Mouse (Mus musculus): ENCODE data around the gene Fam81b. TPM values are rescaled to one million over a fixed set of nuclear protein-coding genes. Genes with fewer than 3 reads are reported as not detected.
A peak's percentile ranks its signal among the peaks of the same experiment; 100 is the strongest.
"Not testable (repeated sequence)": the region's sequence is repeated elsewhere in the genome, so short reads cannot be mapped to it uniquely, and the experiment has no call there.

Gene Fam81b
- polyA plus RNA-seq (2014; fragmentation: Nextera tagmentation; extraction: Ambion mirVana) = 0.17 and 1.6 TPM in 2 replicates

GRCm38 (mm10) chr13:76304637-76305122, at the start of gene Fam81b:
Gene Fam81b, minus strand, starts transcription at chr13:76305072.
- ATAC-seq (ENCODE audit: low read depth) (no peak), DNase-seq (ENCODE audit: low spot score) (peak; percentile 16)
- Histone ChIP-seq H3K9ac (ENCODE audit: low read depth, low read length) (no peak within 1 kb of the TSS), H3K27me3 (replicated peaks; ENCODE audit: control insufficient read depth, insufficient read depth, low read length) (no peaks in the 10 kb centered on the region), H3K9me3 (ENCODE audit: control insufficient read depth, low read length) (no peaks in the 10 kb centered on the region), H3K4me1 (ENCODE audit: control insufficient read depth, insufficient read depth, low read length) (no peaks in the 10 kb centered on the region), H3K36me3 (ENCODE audit: control insufficient read depth, insufficient read depth, low read length) (no peaks in the 10 kb centered on the region), H3K4me2 (ENCODE audit: low read depth, low read length) (no peak within 1 kb of the TSS), H3K27ac (replicated peaks; ENCODE audit: low read depth, low read length) (no peak within 1 kb of the TSS), H3K4me3 (ENCODE audit: low read depth, low read length) (no peak within 1 kb of the TSS)
- WGBS = 35% methylated on average over 7 of the region's 7 CpGs

GRCm38 (mm10) chr13:76345941-76346340, 41.1 kb upstream of the Fam81b start:
- H3K4me3 ChIP-seq (ENCODE audit: low read depth, low read length); H3K4me2 ChIP-seq (ENCODE audit: low read depth, low read length); H3K9ac ChIP-seq (ENCODE audit: low read depth, low read length); H3K27me3 ChIP-seq (replicated peaks; ENCODE audit: control insufficient read depth, insufficient read depth, low read length); H3K36me3 ChIP-seq (ENCODE audit: control insufficient read depth, insufficient read depth, low read length); ATAC-seq (ENCODE audit: low read depth); H3K9me3 ChIP-seq (ENCODE audit: control insufficient read depth, low read length); H3K27ac ChIP-seq (replicated peaks; ENCODE audit: low read depth, low read length); H3K4me1 ChIP-seq (ENCODE audit: control insufficient read depth, insufficient read depth, low read length); DNase-seq (ENCODE audit: low spot score): not testable (repeated sequence)
- 85% methylated on average over 7 of the region's 21 CpGs for WGBS

DNA sequence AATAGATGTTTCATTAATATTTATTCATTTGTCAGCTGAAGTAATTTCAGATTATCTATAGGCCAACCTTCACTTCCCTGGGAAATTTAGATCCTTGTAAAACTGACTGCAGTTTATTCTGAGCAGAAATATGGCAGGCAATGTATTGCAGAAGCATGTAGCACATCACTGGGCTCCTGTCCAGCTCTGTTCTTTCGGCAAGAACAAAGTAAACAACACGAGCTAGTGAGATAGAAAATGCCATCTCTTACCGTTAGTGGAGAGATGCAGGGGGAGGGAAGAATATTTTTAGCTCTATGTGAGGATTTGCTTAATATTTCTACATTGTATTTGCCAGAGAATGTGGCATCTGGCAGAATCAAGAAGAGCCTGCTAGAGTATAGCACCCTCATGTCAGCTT, 13.8 kb upstream of the Fam81b start:
- Histone ChIP-seq H3K4me2 (ENCODE audit: low read depth, low read length) (no peak overlapping the region), H3K27ac (replicated peaks; ENCODE audit: low read depth, low read length) (no peak overlapping the region), H3K9ac (ENCODE audit: low read depth, low read length) (no peak overlapping the region), H3K36me3 (ENCODE audit: control insufficient read depth, insufficient read depth, low read length) (no peaks in the 10 kb centered on the region), H3K4me3 (ENCODE audit: low read depth, low read length) (no peak overlapping the region), H3K4me1 (ENCODE audit: control insufficient read depth, insufficient read depth, low read length) (no peaks in the 10 kb centered on the region), H3K27me3 (replicated peaks; ENCODE audit: control insufficient read depth, insufficient read depth, low read length) (no peaks in the 10 kb centered on the region), H3K9me3 (ENCODE audit: control insufficient read depth, low read length) (no peaks in the 10 kb centered on the region)
- ATAC-seq (ENCODE audit: low read depth) (no peak), DNase-seq (ENCODE audit: low spot score) (no peak)
- 60% methylated on average over 3 of the region's 3 CpGs for WGBS

DNA sequence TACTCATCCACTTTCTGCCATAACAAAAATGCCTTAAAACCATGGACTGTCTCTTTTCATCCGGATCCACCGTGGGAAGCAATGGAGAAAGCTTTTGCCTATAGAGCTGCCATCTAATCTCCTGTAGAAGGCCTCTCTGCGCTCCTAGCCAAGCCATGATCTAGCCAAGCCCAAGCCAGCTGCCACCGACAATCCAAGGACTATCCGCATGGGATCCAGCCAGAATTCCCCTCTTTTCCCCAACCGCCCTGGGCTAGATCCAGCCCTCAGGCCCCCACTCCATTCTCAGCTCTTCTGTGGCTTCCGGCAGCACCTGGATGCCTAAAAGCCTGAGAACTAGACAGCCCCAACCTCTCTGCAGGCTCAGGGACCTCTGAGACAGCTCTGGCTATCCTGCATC, 6.7 kb upstream of the Fam81b start:
- DNase-seq (ENCODE audit: low spot score) = no peak
- H3K4me3 ChIP-seq (ENCODE audit: low read depth, low read length) = no peak overlapping the region
- H3K36me3 ChIP-seq (ENCODE audit: control insufficient read depth, insufficient read depth, low read length) = no peaks in the 10 kb centered on the region
- no peaks in the 10 kb centered on the region for H3K9me3 ChIP-seq (ENCODE audit: control insufficient read depth, low read length)
- ATAC-seq (ENCODE audit: low read depth) = no peak
- H3K4me2 ChIP-seq (ENCODE audit: low read depth, low read length) = no peak overlapping the region
- H3K27ac ChIP-seq (replicated peaks; ENCODE audit: low read depth, low read length) = no peak overlapping the region
- H3K4me1 ChIP-seq (ENCODE audit: control insufficient read depth, insufficient read depth, low read length) = no peaks in the 10 kb centered on the region
- no peaks in the 10 kb centered on the region for H3K27me3 ChIP-seq (replicated peaks; ENCODE audit: control insufficient read depth, insufficient read depth, low read length)
- no peak overlapping the region for H3K9ac ChIP-seq (ENCODE audit: low read depth, low read length)
- 87% methylated on average over 7 of the region's 7 CpGs for WGBS

DNA sequence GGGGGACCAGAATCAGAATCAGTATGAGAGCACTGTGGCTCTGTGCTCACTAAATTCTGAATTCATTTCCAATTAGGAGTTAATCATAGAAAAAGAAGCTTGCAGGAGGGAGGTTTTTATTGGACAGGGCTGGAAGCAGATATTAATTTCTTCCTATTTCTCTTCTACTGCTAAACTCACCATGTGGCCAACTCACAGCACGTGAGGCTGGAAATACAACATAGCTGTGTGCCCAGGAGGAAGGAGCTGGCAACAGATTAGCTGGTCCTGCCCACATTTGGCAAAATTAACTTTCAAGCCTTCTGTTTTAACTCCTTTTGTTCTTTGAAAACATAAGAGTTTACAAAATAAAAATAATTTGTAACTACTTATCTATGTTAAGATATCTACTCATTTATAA, 3.9 kb upstream of the Fam81b start:
- Histone ChIP-seq H3K4me3 (ENCODE audit: low read depth, low read length) (no peak overlapping the region), H3K36me3 (ENCODE audit: control insufficient read depth, insufficient read depth, low read length) (no peaks in the 10 kb centered on the region), H3K27me3 (replicated peaks; ENCODE audit: control insufficient read depth, insufficient read depth, low read length) (no peaks in the 10 kb centered on the region), H3K9ac (ENCODE audit: low read depth, low read length) (no peak overlapping the region), H3K4me1 (ENCODE audit: control insufficient read depth, insufficient read depth, low read length) (no peaks in the 10 kb centered on the region), H3K9me3 (ENCODE audit: control insufficient read depth, low read length) (no peaks in the 10 kb centered on the region), H3K4me2 (ENCODE audit: low read depth, low read length) (no peak overlapping the region), H3K27ac (replicated peaks; ENCODE audit: low read depth, low read length) (no peak overlapping the region)
- ATAC-seq (ENCODE audit: low read depth) = no peak
- WGBS = 28% methylated on average over 1 of the region's 1 CpGs
- no peak for DNase-seq (ENCODE audit: low spot score)

DNA sequence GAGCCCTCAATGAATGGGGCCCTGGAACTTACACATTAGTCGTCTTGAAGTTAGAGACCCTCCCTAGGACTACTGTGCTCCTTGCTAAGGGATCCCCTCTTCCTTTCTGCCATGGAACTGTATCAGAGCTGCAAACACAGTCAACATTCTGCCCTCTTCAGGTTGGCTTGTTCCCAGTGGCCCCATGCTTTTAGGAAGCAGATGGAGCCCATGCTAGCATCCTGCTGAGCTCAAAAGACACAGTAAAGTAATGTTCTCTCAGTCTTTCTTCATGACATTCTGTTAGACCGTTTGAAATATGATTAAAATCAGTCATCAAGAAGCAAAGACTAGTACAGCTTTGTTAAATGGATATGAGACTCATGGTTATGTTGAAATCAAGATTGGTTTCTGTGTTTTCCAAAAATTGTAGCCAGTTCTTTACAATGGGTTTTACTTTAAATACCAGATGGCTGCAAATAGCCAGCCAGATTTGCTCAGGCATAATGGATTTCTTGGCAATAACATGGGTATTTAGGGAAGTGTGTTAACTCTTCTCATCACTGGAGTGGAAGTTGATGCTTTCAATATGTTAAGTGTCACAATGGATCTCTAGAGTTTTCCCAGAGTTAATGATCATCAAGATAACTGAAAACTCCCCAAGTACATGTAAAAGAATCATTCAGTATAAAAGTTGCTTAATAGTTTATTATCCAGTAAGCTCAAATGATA, 938 bp upstream of the Fam81b start:
- Histone ChIP-seq H3K4me3 (ENCODE audit: low read depth, low read length) (no peak overlapping the region), H3K27me3 (replicated peaks; ENCODE audit: control insufficient read depth, insufficient read depth, low read length) (no peaks in the 10 kb centered on the region), H3K4me2 (ENCODE audit: low read depth, low read length) (no peak overlapping the region), H3K4me1 (ENCODE audit: control insufficient read depth, insufficient read depth, low read length) (no peaks in the 10 kb centered on the region), H3K9ac (ENCODE audit: low read depth, low read length) (no peak overlapping the region), H3K9me3 (ENCODE audit: control insufficient read depth, low read length) (no peaks in the 10 kb centered on the region), H3K27ac (replicated peaks; ENCODE audit: low read depth, low read length) (no peak overlapping the region), H3K36me3 (ENCODE audit: control insufficient read depth, insufficient read depth, low read length) (no peaks in the 10 kb centered on the region)
- ATAC-seq (ENCODE audit: low read depth) = no peak
- WGBS = 52% methylated on average over 2 of the region's 2 CpGs
- DNase-seq (ENCODE audit: low spot score) = no peak

- Histone ChIP-seq H3K4me3 (ENCODE audit: low read depth, low read length) (no peak overlapping the region), H3K4me1 (ENCODE audit: control insufficient read depth, insufficient read depth, low read length) (no peaks in the 10 kb centered on the region), H3K27ac (replicated peaks; ENCODE audit: low read depth, low read length) (no peak overlapping the region), H3K9me3 (ENCODE audit: control insufficient read depth, low read length) (no peaks in the 10 kb centered on the region), H3K4me2 (ENCODE audit: low read depth, low read length) (no peak overlapping the region), H3K27me3 (replicated peaks; ENCODE audit: control insufficient read depth, insufficient read depth, low read length) (no peaks in the 10 kb centered on the region), H3K9ac (ENCODE audit: low read depth, low read length) (no peak overlapping the region), H3K36me3 (ENCODE audit: control insufficient read depth, insufficient read depth, low read length) (no peaks in the 10 kb centered on the region)
- ATAC-seq (ENCODE audit: low read depth) (no peak), DNase-seq (ENCODE audit: low spot score) (no peak)
- WGBS = 84% methylated on average over 3 of the region's 3 CpGs
Observed at GRCm38 (mm10) chr13:76305241-76305640, 369 bp upstream of the Fam81b start.

- H3K4me1 ChIP-seq (ENCODE audit: control insufficient read depth, insufficient read depth, low read length) = no peaks in the 10 kb centered on the region
- no peaks in the 10 kb centered on the region for H3K27me3 ChIP-seq (replicated peaks; ENCODE audit: control insufficient read depth, insufficient read depth, low read length)
- H3K27ac ChIP-seq (replicated peaks; ENCODE audit: low read depth, low read length) = no peak overlapping the region
- DNase-seq (ENCODE audit: low spot score) (no peak), ATAC-seq (ENCODE audit: low read depth) (no peak)
- WGBS = 75% methylated on average over 1 of the region's 1 CpGs
- no peaks in the 10 kb centered on the region for H3K9me3 ChIP-seq (ENCODE audit: control insufficient read depth, low read length)
- H3K9ac ChIP-seq (ENCODE audit: low read depth, low read length) = no peak overlapping the region
- H3K4me2 ChIP-seq (ENCODE audit: low read depth, low read length) = no peak overlapping the region
- no peak overlapping the region for H3K4me3 ChIP-seq (ENCODE audit: low read depth, low read length)
- H3K36me3 ChIP-seq (ENCODE audit: control insufficient read depth, insufficient read depth, low read length) = no peaks in the 10 kb centered on the region
Observed at GRCm38 (mm10) chr13:76304201-76304600, 671 bp downstream of the Fam81b start.

DNA sequence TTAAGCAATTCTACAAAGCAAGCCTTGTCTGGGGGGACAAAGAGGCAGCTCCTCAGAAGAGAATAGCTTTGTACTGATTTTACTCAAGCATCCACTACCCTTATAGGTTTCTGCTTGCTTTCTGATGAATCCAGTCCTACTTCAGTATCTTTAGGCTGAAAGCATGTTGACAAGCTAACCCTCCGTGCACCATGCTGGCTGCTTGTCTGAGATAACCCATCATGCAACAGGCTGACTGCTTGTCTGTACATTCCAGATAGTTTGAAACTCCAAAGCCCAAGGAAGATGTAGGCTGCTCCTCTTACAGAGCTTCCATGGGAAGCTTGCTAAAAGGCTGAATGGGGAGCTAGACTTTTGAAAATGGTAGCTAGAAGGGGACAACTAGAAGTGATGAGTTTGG, 1.7 kb downstream of the Fam81b start:
- H3K4me1 ChIP-seq (ENCODE audit: control insufficient read depth, insufficient read depth, low read length) = no peaks in the 10 kb centered on the region
- no peak for DNase-seq (ENCODE audit: low spot score)
- 83% methylated on average over 1 of the region's 1 CpGs for WGBS
- no peak overlapping the region for H3K9ac ChIP-seq (ENCODE audit: low read depth, low read length)
- no peaks in the 10 kb centered on the region for H3K9me3 ChIP-seq (ENCODE audit: control insufficient read depth, low read length)
- H3K4me2 ChIP-seq (ENCODE audit: low read depth, low read length) = no peak overlapping the region
- H3K4me3 ChIP-seq (ENCODE audit: low read depth, low read length) = no peak overlapping the region
- no peak overlapping the region for H3K27ac ChIP-seq (replicated peaks; ENCODE audit: low read depth, low read length)
- H3K27me3 ChIP-seq (replicated peaks; ENCODE audit: control insufficient read depth, insufficient read depth, low read length) = no peaks in the 10 kb centered on the region
- no peaks in the 10 kb centered on the region for H3K36me3 ChIP-seq (ENCODE audit: control insufficient read depth, insufficient read depth, low read length)
- ATAC-seq (ENCODE audit: low read depth) = no peak
